Mouse (Mus musculus) heart, postnatal 0 days (tissue): ENCODE measurements at regions not wholly inside any gene's neighbourhood (a gene's known extent, or its start where the extent isn't known, plus 50 kb on each side); places are given as distances from the start of the nearest gene placed in this dataset.

Experiments used
- ATAC-seq: fragments of 200-750 bp; cut with Nextera tagmentation; 2 replicates; pipeline ENCODE4 v1.8.0; 2017; ENCODE audit warnings: low read depth, moderate number of reproducible peaks, moderate library complexity; ENCODE audit not compliant: insufficient read depth
- DNase-seq: peaks from one replicate; pipeline ENCODE4 v3.0.0-alpha.2; 2016; ENCODE audit warnings: low spot score
- H3K27ac ChIP-seq: fragments of 300-500 bp; sonication (generic); 2 replicates; pipeline ENCODE4 v1.5.1; 2014; ENCODE audit warnings: low read depth, mild to moderate bottlenecking
- H3K27me3 ChIP-seq: fragments of 300-500 bp; sonication (generic); 2 replicates; pipeline ENCODE4 v1.6.1; 2014; ENCODE audit warnings: low read length, mixed read lengths; ENCODE audit not compliant: control insufficient read depth, insufficient read depth
- H3K36me3 ChIP-seq: fragments of 300-500 bp; sonication (generic); replicated peaks from 2 replicates; pipeline ENCODE4 v1.6.1; 2014; ENCODE audit warnings: low read length, mixed read lengths; ENCODE audit not compliant: control insufficient read depth, insufficient read depth
- H3K4me1 ChIP-seq: fragments of 300-500 bp; sonication (generic); 2 replicates; pipeline ENCODE4 v1.6.1; 2014; ENCODE audit warnings: antibody characterized with exemption; ENCODE audit not compliant: control insufficient read depth, insufficient read depth
- H3K4me2 ChIP-seq: fragments of 300-500 bp; sonication (generic); 2 replicates; pipeline ENCODE4 v1.6.1; 2014; ENCODE audit warnings: low read depth, mild to moderate bottlenecking, low read length, moderate library complexity
- H3K4me3 ChIP-seq: fragments of 300-500 bp; sonication (generic); 2 replicates; pipeline ENCODE4 v1.5.1; 2014; ENCODE audit warnings: low read depth, low read length
- H3K9ac ChIP-seq: fragments of 300-500 bp; sonication (generic); replicated peaks from 2 replicates; pipeline ENCODE4 v1.6.1; 2014; ENCODE audit warnings: low read depth, low read length, mixed read lengths
- H3K9me3 ChIP-seq: fragments of 300-500 bp; sonication (generic); replicated peaks from 2 replicates; pipeline ENCODE4 v1.6.1; 2016; ENCODE audit warnings: low read length; ENCODE audit not compliant: control insufficient read depth
- CTCF ChIP-seq: IDR thresholded peaks from 2 replicates; pipeline ENCODE4 v1.5.1; 2016; ENCODE audit warnings: antibody characterized with exemption, control low read depth, low read depth
- EP300 ChIP-seq: IDR thresholded peaks from 2 replicates; pipeline ENCODE4 v1.6.1; 2016; ENCODE audit warnings: antibody characterized with exemption, low read depth
- WGBS: fragments of 180-500 bp; shearing (Covaris S2); extraction: QIAGEN DNeasy Blood & Tissue Kit; methylation state at CpG from one replicate; pipeline ENCODE4 v1.1.7; 2014; 5-methylcytosine and 5-hydroxymethylcytosine counted together

- no peak for DNase-seq
- no peak for ATAC-seq
- no peaks in the 10 kb centered on the region for H3K36me3 ChIP-seq
- H3K4me1 ChIP-seq: no peaks in the 10 kb centered on the region
- no peak overlapping the region for H3K4me2 ChIP-seq
- no peak overlapping the region for H3K9ac ChIP-seq
- no peak overlapping the region for H3K4me3 ChIP-seq
- 46% methylated on average over 2 of the region's 2 CpGs for WGBS
- H3K9me3 ChIP-seq: no peaks in the 10 kb centered on the region
- no peak overlapping the region for H3K27ac ChIP-seq
- TF ChIP-seq CTCF (no peak), EP300 (no peak)
- H3K27me3 ChIP-seq: no peaks in the 10 kb centered on the region
Observed at GRCm38 (mm10) chr12:5770531-5770930, 395.0 kb upstream of the Klhl29 start.

GRCm38 (mm10) chr12:5764445-5765170 is 389.1 kb upstream of the Klhl29 start:
- Histone ChIP-seq H3K9ac (no peak overlapping the region), H3K9me3 (no peaks in the 10 kb centered on the region), H3K4me2 (no peak overlapping the region), H3K27ac (no peak overlapping the region), H3K36me3 (no peaks in the 10 kb centered on the region), H3K27me3 (no peaks in the 10 kb centered on the region), H3K4me1 (no peaks in the 10 kb centered on the region), H3K4me3 (no peak overlapping the region)
- ATAC-seq (no peak), DNase-seq (no peak)
- TF ChIP-seq EP300: no peak
- WGBS: 38% methylated on average over 6 of the region's 6 CpGs

- Histone ChIP-seq H3K4me1 (no peaks in the 10 kb centered on the region), H3K4me2 (no peak overlapping the region), H3K27ac (no peak overlapping the region), H3K27me3 (no peaks in the 10 kb centered on the region), H3K9ac (no peak overlapping the region), H3K9me3 (no peaks in the 10 kb centered on the region), H3K4me3 (no peak overlapping the region), H3K36me3 (no peaks in the 10 kb centered on the region)
- no peak for TF ChIP-seq CTCF
- TF ChIP-seq EP300: no peak
- 76% methylated on average over 1 of the region's 1 CpGs for WGBS
- no peak for DNase-seq
- no peak for ATAC-seq
Observed at GRCm38 (mm10) chr12:5764026-5764425, 388.5 kb upstream of the Klhl29 start.

- ATAC-seq: no peak
- WGBS: 46% methylated on average over 6 of the region's 6 CpGs
Observed at GRCm38 (mm10) chr12:5762306-5762927, 386.9 kb upstream of the Klhl29 start.

GRCm38 (mm10) chr12:5759485-5759884 is 384.0 kb upstream of the Klhl29 start:
- ATAC-seq (no peak), DNase-seq (no peak)
- WGBS: 44% methylated on average over 3 of the region's 3 CpGs
- Histone ChIP-seq H3K27ac (no peak overlapping the region), H3K4me2 (no peak overlapping the region), H3K27me3 (no peaks in the 10 kb centered on the region), H3K4me1 (no peaks in the 10 kb centered on the region), H3K9me3 (no peaks in the 10 kb centered on the region), H3K9ac (no peak overlapping the region), H3K36me3 (no peaks in the 10 kb centered on the region), H3K4me3 (no peak overlapping the region)
- TF ChIP-seq CTCF: no peak
- no peak for TF ChIP-seq EP300

More at GRCm38 (mm10) chr12:5762306-5762927, 386.9 kb upstream of the Klhl29 start:
- H3K9me3 ChIP-seq: no peaks in the 10 kb centered on the region
- H3K27me3 ChIP-seq: no peaks in the 10 kb centered on the region
- H3K27ac ChIP-seq: no peak overlapping the region
- no peak for TF ChIP-seq EP300
- no peak for TF ChIP-seq CTCF
- no peaks in the 10 kb centered on the region for H3K36me3 ChIP-seq
- no peak overlapping the region for H3K4me2 ChIP-seq
- no peak for DNase-seq
- H3K4me1 ChIP-seq: no peaks in the 10 kb centered on the region
- H3K9ac ChIP-seq: no peak overlapping the region
- H3K4me3 ChIP-seq: no peak overlapping the region
